Mouse (Mus musculus) heart, adult 18-20 months (tissue): ENCODE measurements around the gene Pcbp4. TPM values are rescaled to one million over a fixed set of nuclear protein-coding genes. Genes with fewer than 3 reads are reported as not detected.
A peak's percentile ranks its signal among the peaks of the same experiment; 100 is the strongest.

ENCODE experiments used
- DNase-seq, 2 experiments: peaks; one replicate each; pipeline ENCODE4 v3.0.0; 2021 to 2022; ENCODE audit warnings: mixed read lengths in 1 of 2
- total RNA-seq, 2 experiments: library from RNA; stranded (reverse); gene quantifications; 2 replicates each; pipeline ENCODE4 v1.2.3; 2021

Pcbp4 gene
- total RNA-seq, 2 experiments from 2014 or later, result 61.1 to 63.2 TPM

DNA sequence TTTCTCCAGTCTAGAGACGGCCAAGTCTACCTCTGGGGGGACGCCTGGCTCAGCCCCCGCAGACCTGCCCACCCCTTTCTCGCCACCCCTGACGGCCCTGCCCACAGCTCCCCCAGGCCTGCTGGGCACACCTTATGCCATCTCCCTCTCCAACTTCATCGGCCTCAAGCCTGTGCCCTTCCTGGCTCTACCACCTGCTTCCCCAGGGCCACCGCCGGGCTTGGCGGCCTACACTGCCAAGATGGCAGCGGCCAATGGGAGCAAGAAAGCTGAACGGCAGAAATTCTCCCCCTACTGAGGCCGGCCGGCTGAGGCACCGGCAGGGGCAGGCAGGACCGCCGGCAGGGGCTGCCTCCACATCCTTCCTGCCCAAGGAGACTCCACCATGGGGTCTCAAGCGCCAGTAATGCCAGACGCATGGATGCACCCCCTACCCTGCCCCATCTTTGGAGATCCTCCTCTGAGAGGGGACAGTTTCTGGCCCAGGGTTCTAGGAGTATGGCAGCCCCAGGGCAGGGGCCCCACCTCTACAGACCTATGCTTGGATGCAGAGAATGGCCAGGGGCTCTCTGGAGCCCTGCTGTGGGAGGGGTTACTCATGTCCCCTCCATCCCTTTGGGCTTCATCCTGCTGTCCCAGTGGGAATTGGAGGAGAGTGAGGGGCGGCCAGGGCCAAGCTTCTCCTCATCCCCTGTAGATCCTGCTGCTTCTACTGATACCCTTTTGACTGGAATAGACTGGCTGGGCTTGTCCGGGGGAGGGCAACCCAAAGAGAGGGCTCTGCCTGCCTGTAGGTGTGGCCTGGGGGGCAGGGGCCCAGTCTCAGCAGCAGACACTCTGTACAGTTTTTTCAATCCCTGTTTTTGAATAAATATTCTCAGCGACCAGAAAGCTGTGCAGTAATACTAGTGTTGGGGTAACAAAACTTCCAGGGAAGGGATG, 10.3 kb downstream of the Pcbp4 start:
- DNase-seq, result no peak

DNA sequence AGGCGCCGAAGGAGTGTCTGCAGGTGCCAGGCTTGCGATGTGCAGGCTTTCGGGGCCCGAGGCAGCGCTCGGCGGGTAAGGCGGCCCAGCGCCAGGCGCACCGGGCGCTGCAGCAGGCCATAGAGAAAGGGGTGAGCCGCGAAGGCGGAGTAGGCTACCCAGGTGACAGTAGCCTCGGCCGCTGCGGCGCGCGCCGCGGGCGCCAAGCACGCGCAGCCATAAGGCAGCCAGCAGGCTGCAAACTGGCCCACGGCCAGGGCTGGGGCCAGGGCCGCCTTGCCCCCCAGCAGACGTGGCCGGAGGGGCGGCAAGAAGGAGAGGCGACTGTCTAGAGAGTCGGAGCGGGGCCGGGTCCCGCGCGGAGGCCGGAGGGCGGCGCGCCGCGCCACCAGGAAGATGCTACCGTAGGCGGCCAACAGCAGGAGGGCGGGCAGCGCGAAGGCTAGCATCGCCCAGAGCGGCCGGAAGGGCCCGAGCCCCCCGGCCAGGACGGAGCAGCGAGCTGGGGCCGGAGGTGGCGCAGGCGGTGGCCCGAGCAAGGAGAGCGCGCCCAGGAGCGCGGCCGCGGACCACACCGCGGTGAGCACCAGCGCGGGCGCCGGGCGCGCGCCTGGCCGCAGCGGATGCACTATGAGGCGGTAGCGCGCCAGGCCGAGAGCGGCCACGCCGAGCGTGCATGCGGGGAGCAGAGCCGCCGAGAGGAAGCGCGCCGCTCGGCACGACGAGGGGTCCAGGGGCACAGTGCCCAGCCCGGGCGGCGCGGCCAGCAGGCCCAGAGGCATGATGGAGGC, 11.9 kb downstream of the Pcbp4 start:
- peak; percentile 64 to 65 for DNase-seq

DNA sequence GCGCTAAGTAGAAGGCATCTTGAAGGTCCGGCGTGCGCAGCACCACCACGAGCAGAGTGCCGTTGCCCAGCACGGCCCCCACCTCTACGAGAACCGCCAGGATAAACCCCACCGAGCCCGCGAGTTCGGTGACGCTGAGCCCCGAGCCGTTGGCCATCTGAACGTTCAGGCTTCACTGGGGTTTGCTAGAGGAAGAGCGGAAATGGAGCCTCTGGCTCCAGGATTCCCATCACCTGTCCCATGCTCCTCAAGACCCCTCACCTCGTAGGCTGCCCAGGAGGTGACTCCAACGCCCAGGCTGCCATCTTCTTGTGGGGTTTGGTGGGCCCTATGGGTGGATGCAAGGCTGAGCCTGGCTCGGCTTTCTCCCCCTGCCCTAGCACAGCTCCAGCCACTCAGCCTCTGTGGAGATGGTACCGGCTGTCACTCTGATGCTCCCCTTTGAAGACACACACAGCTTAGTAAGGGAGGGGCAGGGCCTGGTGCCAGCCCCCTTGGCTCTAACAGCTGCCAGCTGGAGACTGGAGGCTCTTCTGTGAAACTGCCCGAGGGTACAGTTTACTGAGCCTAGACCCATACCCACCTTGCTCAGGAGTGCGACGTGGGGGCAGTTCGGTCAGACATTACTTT, 12.6 kb downstream of the Pcbp4 start, which contains the start of gene Gpr62:
Gene Gpr62 (minus strand): TSS at position 368 of the 630 bp plus-strand sequence.
- no peak for DNase-seq

DNA sequence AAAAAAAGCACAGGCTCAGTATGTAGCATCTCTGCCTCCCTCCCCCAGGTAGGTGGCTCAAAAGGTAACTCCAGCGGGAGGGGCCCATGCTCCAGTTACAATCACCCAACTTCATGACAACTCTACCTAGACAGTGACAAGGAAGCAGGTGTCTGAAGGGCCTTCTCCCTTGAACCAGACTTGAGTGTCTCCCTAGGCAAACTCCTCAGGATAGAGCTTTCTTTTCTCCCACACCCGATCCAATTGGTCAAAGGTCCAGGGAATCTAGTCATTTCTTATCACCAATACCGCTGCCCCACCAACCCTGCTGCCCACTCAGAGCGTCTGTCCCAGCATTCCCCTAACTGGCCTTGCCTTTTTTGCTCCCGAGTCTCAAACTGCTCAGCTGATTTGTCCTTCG, 13.6 kb downstream of the Pcbp4 start:
- no peak for DNase-seq

DNA sequence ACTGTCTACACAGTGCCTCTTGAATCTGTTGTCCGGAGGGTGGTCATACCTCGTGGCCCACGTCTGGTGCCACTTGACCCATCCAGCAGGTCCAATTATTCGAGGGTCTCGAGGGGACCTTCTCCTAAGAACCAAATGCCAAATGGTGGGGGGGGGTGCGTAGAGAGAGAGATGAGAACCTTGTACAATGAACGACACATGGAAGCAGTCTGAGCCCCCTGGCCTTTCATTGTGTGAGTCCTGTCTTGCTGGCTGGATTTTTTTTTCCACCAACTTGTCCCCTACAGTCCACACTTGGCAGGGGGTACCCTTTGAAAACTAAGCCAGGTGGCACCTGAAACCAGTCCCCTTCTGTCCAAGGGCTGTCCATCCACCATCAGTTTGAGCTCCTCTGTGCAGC, 14.7 kb downstream of the Pcbp4 start:
- no peak for DNase-seq

DNA sequence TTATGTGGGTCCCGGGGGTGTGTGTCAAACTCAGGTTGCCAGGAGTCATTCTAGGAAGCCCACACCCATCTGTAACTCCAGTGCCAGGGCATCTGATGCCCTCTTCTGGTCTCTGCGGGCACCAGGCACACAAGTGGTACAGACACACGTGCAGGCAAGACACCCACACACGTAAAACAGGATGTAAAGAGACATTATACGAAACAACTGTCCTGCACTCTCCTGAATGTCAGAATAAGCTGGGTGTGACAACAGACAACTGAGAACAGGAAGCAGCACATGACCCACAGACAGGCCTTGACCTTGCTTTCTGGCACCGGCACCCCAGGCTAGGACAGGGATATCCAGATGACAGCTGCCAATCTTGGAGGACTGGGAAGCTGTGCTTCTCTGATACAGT, 16.2 kb downstream of the Pcbp4 start:
- DNase-seq, result no peak

DNA sequence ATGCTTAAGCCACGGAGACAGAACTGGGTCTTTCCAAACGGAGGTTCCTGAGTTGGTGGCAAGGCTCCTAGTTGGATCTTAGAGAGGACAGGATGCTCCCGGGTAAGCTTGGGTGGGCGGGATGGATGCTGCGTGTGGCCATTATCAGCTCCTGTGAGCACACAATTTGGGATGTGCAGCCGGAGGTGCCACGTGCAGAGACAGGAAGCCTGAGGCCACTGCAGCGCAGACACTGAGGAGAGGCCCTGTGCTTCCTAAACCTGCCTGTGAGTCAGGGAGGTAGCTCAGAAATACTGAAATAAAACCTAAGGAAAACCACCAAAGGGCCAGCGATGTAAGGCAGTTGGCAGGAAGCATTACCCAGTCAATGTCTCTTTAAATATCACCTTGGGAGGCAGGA, 16.7 kb downstream of the Pcbp4 start:
- DNase-seq, result no peak

DNA sequence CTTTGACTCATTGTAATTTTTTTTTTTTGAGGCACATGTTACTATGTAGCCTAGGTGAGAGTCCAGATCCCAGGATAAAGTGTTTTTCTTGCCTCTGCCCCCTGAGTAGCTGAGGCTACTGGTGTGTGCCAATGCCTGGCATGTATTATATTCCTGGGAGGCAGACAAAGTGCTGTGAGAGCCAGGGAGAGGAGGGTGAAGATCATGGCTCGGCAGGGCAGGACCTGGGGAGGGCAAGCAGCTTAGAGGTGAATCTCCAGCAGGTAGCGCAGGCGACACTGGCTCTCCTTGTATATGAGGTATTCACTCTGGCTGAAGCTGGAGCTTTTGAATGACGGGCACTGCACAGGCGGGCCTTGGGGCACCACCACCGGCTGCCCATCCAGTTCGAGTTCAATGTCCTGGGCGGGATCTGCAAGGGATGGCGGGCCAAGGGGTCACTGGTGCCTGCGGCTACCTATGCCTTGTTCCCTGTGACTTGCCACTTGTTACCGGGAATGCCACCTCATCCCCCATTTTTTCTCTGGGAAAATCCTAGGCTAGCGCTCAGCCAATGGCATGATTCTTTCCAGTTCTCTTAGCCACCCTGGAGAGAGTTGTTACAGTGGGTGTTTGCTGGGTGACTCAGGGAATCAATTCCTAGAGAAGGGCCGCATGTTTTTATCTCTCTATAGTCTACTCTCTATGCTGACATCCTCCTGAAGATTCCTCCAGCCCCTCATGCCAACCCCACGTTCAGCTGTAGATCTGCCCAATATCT, 18.1 kb downstream of the Pcbp4 start:
- DNase-seq, result no peak

DNA sequence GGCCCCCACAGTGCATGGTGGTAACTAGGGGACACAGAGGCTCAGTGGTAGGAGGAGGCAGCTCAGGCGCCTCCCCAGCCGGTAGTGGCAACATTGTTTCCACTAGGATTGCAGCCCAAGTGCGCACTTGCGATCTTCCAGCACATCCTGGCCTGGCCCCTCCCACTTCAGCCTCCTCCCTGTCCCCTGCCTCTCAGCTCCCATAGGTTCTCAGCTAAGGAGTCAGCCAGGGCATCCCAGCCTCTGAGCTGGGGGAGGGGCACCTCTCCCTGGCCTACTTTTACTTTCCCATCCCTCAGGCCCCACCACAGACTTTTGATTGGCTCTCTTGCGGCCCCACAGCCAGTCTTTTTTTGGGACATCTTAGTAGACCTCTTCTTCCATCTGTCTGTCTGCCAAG, 18.8 kb downstream of the Pcbp4 start:
- peak; percentile 79 to 90 for DNase-seq

DNA sequence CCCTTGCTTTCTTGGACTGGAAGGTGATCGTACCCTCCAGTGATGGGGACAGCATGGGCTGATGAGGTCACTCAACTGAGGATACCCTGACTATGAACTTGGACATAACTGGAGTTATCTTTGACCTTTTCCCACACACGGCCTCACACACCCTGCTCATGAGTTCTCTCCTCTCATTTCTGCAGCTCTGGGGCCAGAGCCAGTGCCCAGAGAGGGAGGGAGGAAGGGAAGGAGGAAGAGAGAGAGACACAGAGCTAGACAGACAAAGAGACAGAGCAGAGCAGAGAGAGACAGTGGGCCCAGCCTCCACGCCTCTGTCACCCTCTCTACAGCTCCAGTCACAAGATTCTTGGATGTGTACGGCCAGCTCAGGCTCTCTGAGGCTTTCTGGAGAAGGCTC, 19.2 kb downstream of the Pcbp4 start:
- DNase-seq, result peak in 1 of 2 experiments; percentile 53

DNA sequence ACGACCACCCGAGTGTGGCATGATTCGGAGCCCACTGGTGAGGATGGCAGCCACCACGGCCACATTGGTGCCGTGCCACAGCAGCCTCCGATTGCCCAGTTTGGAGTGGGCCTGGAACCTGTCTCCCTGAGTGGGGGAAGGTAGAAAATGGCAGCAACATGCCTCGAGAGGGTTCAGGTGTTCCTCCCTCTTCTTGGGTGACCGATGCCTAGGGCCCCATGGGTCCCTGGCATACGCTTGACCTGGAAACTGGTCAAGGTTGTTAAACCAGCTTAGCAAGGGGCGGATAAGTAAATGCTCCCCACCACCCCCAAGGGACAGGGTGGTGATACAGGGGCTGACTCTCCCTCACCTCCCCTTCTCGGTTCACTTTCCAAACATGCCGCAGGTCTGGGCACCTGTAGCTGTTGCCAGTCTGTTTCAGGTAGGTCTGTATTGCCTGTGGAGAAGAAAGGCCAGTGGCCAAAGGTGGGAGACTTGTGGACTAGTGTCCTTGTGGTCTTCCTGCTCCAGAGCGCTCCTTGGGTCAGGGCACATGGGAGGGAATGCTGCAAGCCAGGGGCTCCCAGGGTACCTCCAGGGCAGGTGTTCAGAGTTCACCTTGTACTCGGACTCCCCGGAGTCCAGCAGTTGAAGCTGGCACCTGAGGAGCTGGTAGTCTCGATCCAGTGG, 20.1 kb downstream of the Pcbp4 start:
- peak; percentile 10 to 19 for DNase-seq

DNA sequence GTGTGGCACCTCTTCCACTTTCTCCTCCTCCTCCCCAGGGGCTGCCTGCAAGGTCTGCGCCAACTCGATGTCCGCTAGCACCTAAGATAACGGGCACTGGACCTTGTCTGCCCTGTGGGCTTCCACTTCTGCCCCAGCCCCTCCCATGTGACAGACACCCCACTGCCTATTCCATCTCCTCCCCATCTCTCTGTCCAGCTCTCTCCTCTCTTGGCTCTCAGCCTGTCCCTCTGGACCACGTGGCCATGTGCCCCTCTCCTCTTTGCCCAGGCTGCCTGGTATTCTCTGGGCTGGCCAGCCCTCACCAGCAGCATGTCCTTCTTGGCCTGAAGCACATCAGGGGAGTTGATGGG, 20.6 kb downstream of the Pcbp4 start:
- peak in 1 of 2 experiments; percentile 18 for DNase-seq

DNA sequence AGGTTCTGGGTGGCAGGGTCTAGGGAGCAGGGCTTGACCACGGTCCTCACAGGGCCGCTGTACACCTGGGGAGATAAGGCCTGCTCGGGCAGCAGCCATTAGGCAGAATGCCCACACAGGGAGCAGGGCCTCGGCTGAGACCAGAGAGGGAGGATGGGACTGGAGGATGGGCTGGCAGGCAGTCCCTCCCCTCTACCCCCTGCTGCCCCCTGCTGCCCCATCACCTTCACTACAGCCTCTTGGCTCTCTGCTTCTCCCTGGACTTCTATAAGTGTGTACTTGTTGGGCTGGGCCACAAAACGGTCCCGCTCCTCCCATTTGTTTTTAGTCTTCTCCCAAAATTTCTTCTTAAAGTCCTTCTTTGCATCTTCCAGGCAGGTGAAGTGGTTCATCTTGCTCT, 21.4 kb downstream of the Pcbp4 start:
- DNase-seq, result peak; percentile 77 to 85

DNA sequence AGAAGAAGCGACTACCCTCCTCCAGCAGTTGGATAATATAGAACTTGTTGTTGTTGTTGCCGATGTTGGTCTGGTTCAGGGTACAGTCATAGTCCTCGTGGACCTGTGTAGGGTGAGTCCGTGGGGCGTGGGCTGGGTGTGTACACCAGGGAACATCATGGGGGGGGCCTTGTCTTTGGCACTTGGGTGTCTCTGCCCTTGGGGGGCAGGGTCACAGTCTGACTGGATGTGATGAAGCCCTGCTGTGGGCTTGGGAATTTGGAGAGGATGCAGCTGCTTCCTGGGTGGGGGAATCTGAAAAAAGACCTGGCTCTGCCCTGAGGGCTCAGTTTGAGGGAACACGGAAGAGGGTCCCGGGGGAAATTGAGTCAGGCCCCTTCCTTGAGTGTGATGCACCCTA, 22.0 kb downstream of the Pcbp4 start:
- DNase-seq, result peak; percentile 57 to 60

DNA sequence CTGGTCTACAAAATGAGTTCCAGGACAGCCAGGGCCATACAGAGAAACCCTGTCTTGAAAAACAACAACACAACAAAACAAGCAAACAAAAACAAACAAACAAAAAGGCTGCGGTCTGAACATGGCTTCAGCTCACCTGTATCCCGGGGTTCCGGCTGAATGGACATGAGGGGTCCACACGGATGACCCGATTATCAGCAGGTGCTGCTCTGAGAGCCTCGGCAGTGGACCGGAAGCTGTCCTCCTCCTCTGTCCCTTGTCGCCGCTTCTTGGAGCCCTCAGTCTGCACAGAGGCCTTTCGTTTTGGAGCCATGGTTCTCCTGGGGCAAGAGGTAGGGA, 22.5 kb downstream of the Pcbp4 start, which contains the start of gene Rrp9:
Gene Rrp9 (plus strand): TSS at position 301 of the 339 bp plus-strand sequence.
- no peak for DNase-seq

DNA sequence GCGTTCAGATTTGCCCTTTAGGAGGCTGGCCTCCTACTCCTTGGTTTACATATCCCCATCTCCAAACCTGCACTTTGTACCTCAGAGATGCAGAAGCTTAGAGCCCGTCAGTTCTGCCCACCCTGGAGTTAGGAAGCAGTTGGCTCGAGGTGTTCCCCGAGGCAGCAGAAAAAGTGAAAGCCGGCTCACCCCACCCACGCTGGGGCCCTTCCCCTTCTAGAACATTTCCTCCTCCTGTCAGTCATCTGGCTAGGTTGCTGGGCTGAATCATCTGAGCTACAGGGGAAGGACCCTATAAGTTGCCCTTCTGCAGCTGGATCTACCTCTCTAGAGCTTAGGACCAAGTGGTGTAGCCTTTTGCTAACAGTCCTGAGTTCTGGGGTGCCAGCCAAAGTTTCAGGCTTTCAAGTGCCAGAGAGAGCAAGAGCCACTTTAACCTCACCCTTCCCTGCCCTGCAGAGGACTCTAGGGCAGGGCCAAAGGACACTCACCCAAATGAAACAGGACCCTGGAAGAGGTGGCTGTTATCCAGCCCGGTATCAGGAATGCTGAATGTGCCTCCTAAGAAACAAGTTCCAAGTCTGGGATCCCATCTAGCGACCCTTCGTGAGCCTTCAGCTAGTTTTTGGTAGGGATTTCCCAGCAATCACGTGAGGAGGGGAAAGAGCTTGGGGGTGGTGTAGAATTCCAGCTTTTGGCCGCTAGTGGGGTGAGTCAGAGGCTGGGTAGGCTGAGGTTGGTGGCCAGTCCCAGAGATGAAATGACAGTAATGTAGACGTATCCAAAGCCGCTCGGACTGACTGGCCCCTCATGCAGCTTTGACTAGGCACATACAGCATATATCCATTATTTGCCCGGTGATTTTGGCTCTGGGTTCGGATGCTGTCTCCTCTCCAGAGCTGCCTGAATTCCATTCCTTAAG, 23.2 kb downstream of the Pcbp4 start:
- DNase-seq, result peak; percentile 84 to 86

DNA sequence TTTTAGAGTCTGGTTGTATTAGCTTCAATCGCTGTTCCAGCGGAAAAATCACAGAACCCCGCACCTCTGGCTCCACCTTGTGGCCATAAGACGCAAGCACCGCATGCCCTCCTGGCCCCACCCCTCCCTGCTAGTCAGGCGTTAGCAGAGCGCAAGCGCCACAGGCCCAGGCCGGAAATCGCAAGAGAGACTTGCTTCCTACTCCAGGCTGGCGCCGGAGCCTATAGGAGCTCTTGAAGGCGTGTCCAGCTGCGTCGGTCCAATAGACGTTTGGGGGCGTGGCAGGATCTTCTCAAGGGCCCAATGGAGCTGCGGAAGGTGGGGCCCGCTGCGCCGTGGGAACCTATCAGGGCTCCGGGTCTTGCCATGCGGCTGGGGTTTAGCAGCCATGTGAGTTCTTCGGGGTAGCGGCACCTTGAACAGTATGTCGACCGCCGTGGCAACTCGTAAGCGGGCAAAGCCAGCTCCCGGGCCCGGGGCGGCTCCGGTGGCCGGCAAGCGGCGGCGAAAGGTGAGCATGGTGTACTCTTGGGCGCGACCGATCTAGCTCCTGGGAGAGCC, 23.9 kb downstream of the Pcbp4 start, which contains the start of gene Parp3:
Gene Parp3 (minus strand): TSS at position 26 of the 561 bp plus-strand sequence.
- peak; percentile 98 to 100 for DNase-seq

DNA sequence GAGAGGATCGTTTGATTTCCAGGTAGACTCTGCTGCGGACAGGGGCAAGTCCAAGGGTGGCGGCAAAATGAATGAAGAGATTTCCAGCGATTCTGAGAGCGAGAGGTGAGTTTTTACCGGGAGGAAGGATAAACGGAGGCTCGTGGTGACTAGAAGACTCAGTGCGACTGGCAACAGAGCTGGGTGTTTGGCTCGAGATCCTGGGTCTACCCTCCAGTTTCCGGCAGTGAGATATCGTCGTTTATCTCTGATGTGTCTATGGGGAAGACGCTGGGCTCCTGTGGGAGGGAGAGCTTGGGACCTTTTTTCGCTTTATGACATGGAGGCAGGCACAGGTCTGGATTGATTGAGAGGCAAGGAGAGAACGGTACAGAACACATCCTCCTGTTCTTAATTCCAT, 24.6 kb downstream of the Pcbp4 start:
- no peak for DNase-seq

DNA sequence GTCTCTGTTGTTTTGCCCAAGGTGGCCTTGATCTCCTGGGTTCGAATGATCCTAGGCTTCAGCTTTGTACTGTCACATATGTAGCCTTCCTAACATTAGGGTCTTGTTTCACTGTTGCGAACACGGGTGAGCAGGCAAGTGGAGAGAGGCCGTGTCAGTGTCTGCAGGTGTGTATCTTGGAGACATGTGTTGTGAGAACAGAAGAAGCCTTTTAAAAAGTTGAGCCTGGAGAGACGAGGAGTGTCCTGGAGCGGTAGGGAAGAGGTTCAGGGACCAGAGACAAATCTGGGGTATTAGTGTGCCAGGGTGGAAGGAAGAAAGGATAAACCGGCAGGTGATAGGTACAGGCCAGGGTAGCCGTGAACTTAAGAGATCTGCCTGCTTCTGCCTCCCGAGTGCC, 25.0 kb downstream of the Pcbp4 start:
- no peak for DNase-seq

DNA sequence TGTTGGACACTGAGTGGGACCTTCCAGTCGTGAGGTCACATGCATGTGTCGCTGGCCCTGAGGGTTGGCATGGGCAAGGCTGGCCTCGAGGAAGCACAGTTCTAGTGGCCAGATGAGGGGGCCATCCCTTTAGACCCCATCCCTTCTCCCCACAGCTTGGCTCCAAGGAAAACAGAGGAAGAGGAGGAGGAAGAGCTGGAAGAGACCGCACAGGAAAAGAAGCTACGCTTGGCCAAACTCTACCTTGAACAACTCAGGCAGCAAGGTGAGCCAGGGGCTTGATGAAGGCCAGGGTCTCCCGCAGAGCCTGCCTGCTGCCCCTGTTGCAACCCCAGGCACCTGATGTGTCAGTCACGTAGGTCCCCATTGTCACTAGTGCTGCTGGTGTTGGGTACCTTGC, 27.4 kb downstream of the Pcbp4 start:
- DNase-seq, result no peak
